Mouse (Mus musculus) kidney, embryonic 16.5 days (tissue): ENCODE results near the gene Fbxo42. TPM values are rescaled to one million over a fixed set of nuclear protein-coding genes. Genes with fewer than 3 reads are reported as not detected.
"Not testable (repeated sequence)": the region's sequence is repeated elsewhere in the genome, so short reads cannot be mapped to it uniquely, and the experiment has no call there.

Source experiments
- ATAC-seq: fragments of 200-750 bp; cut with Nextera tagmentation; 2 replicates; pipeline ENCODE4 v1.8.0; 2017; ENCODE audit warnings: moderate TSS enrichment; ENCODE audit not compliant: low FRiP score, low TSS enrichment
- H3K27ac ChIP-seq: fragments of 300-500 bp; sonication (generic); 2 replicates; pipeline ENCODE4 v1.5.1; 2014; ENCODE audit warnings: low read length
- H3K27me3 ChIP-seq: fragments of 300-500 bp; sonication (generic); 2 replicates; pipeline ENCODE4 v1.6.1; 2014; ENCODE audit warnings: low read length, control low read depth, mixed read lengths; ENCODE audit not compliant: insufficient read depth
- H3K36me3 ChIP-seq: fragments of 300-500 bp; sonication (generic); 2 replicates; pipeline ENCODE4 v1.6.1; 2014; ENCODE audit warnings: low read length, control low read depth, mixed read lengths; ENCODE audit not compliant: insufficient read depth
- H3K4me1 ChIP-seq: fragments of 300-500 bp; sonication (generic); 2 replicates; pipeline ENCODE4 v1.6.1; 2014; ENCODE audit warnings: low read length, control low read depth, mixed read lengths; ENCODE audit not compliant: insufficient read depth
- H3K4me2 ChIP-seq: fragments of 300-500 bp; sonication (generic); replicated peaks from 2 replicates; pipeline ENCODE4 v1.6.1; 2014; ENCODE audit warnings: low read depth, low read length
- H3K4me3 ChIP-seq: fragments of 300-500 bp; sonication (generic); 2 replicates; pipeline ENCODE4 v1.5.1; 2014; ENCODE audit warnings: mild to moderate bottlenecking, low read length
- H3K9ac ChIP-seq: fragments of 300-500 bp; sonication (generic); replicated peaks from 2 replicates; pipeline ENCODE4 v1.6.1; 2014; ENCODE audit warnings: low read length
- H3K9me3 ChIP-seq: fragments of 300-500 bp; sonication (generic); 2 replicates; pipeline ENCODE4 v1.6.1; 2016; ENCODE audit warnings: low read length, control low read depth
- WGBS: fragments of 180-500 bp; shearing (Covaris S2); extraction: QIAGEN DNeasy Blood & Tissue Kit; methylation state at CpG from one replicate; pipeline ENCODE4 v1.1.7; 2014; 5-methylcytosine and 5-hydroxymethylcytosine counted together
- polyA plus RNA-seq: library from polyadenylated mRNA; unstranded; fragments of >200 nt; fragmentation: Nextera tagmentation; extraction: Ambion mirVana; gene quantifications from 2 replicates; pipeline ENCODE4 v1.2.1, GENCODE M21; 2015

Fbxo42 gene
- polyA plus RNA-seq, 1 experiment from 2014 or later = 21.1 TPM

GRCm38 (mm10) chr4:141145124-141145523 is 2.6 kb upstream of the Fbxo42 start:
- H3K27me3 ChIP-seq, H3K36me3 ChIP-seq, ATAC-seq, H3K4me3 ChIP-seq, H3K9me3 ChIP-seq, H3K4me2 ChIP-seq, H3K27ac ChIP-seq, H3K9ac ChIP-seq: not testable (repeated sequence)
- WGBS = 96% methylated on average over 10 of the region's 16 CpGs
- peaks cover 23% of the 10 kb centered on the region for H3K4me1 ChIP-seq

GRCm38 (mm10) chr4:141146491-141147033 is 1.2 kb upstream of the Fbxo42 start:
- no peaks in the 10 kb centered on the region for H3K27me3 ChIP-seq
- no peak overlapping the region; the same call in 1 of the 2 replicates for H3K4me3 ChIP-seq
- WGBS = 97% methylated on average over 6 of the region's 6 CpGs
- H3K27ac ChIP-seq = no peak overlapping the region; the same call in 1 of the 2 replicates
- peak overlapping the region; percentile 96; the same call in 1 of the 2 replicates for H3K9ac ChIP-seq
- ATAC-seq = no peak
- no peaks in the 10 kb centered on the region for H3K9me3 ChIP-seq
- H3K36me3 ChIP-seq = no peaks in the 10 kb centered on the region
- H3K4me2 ChIP-seq = peak overlapping the region; percentile 80
- H3K4me1 ChIP-seq = peaks cover 23% of the 10 kb centered on the region

GRCm38 (mm10) chr4:141148009-141148801 is 492 bp downstream of the Fbxo42 start:
- Histone ChIP-seq H3K9me3 (no peaks in the 10 kb centered on the region), H3K9ac (peak overlapping the region; percentile 96), H3K36me3 (no peaks in the 10 kb centered on the region), H3K27ac (peak overlapping the region; percentile 96), H3K4me3 (peak overlapping the region; percentile 98), H3K4me2 (peak overlapping the region; percentile 80), H3K27me3 (no peaks in the 10 kb centered on the region), H3K4me1 (peaks cover 20% of the 10 kb centered on the region; the same call in 1 of the 2 replicates)
- peak; percentile 85 for ATAC-seq
- WGBS = under 1% methylated on average over 61 of the region's 66 CpGs

GRCm38 (mm10) chr4:141149116-141149515 is 1.4 kb downstream of the Fbxo42 start:
- Histone ChIP-seq H3K4me2 (peak overlapping the region; percentile 80), H3K9ac (peak overlapping the region; percentile 96), H3K4me3 (peak overlapping the region; percentile 98), H3K27me3 (no peaks in the 10 kb centered on the region), H3K4me1 (peaks cover 20% of the 10 kb centered on the region; the same call in 1 of the 2 replicates), H3K36me3 (no peaks in the 10 kb centered on the region), H3K27ac (no peak overlapping the region), H3K9me3 (no peaks in the 10 kb centered on the region)
- no peak for ATAC-seq
- 30% methylated on average over 7 of the region's 7 CpGs for WGBS

- Histone ChIP-seq H3K4me2 (no peak overlapping the region), H3K27ac (no peak overlapping the region), H3K4me3 (no peak overlapping the region), H3K9ac (no peak overlapping the region), H3K36me3 (no peaks in the 10 kb centered on the region), H3K4me1 (peaks cover 6% of the 10 kb centered on the region), H3K27me3 (no peaks in the 10 kb centered on the region), H3K9me3 (no peaks in the 10 kb centered on the region)
- no peak for ATAC-seq
- WGBS = 69% methylated on average over 4 of the region's 4 CpGs
Observed at GRCm38 (mm10) chr4:141157485-141157884, 9.8 kb downstream of the Fbxo42 start.

GRCm38 (mm10) chr4:141158609-141159008 is 10.9 kb downstream of the Fbxo42 start:
- Histone ChIP-seq H3K9me3 (no peaks in the 10 kb centered on the region), H3K4me2 (no peak overlapping the region), H3K4me3 (no peak overlapping the region), H3K4me1 (peaks cover 6% of the 10 kb centered on the region), H3K9ac (no peak overlapping the region), H3K27ac (0 out of 2 replicates have a peak overlapping the region, but pooled peaks have one; percentile 2), H3K27me3 (no peaks in the 10 kb centered on the region), H3K36me3 (no peaks in the 10 kb centered on the region)
- ATAC-seq = no peak
- 83% methylated on average over 2 of the region's 2 CpGs for WGBS

GRCm38 (mm10) chr4:141159093-141159492 is 11.4 kb downstream of the Fbxo42 start:
- Histone ChIP-seq H3K27ac (0 out of 2 replicates have a peak overlapping the region, but pooled peaks have one; percentile 2), H3K4me3 (no peak overlapping the region), H3K9me3 (no peaks in the 10 kb centered on the region), H3K9ac (no peak overlapping the region), H3K27me3 (no peaks in the 10 kb centered on the region), H3K36me3 (no peaks in the 10 kb centered on the region), H3K4me2 (no peak overlapping the region), H3K4me1 (peaks cover 6% of the 10 kb centered on the region)
- 52% methylated on average over 11 of the region's 11 CpGs for WGBS
- no peak for ATAC-seq

GRCm38 (mm10) chr4:141159666-141160065 is 12.0 kb downstream of the Fbxo42 start:
- WGBS = 42% methylated on average over 5 of the region's 5 CpGs
- no peak overlapping the region for H3K4me3 ChIP-seq
- H3K36me3 ChIP-seq = no peaks in the 10 kb centered on the region
- no peaks in the 10 kb centered on the region for H3K27me3 ChIP-seq
- no peak overlapping the region for H3K9ac ChIP-seq
- H3K27ac ChIP-seq = 0 out of 2 replicates have a peak overlapping the region, but pooled peaks have one; percentile 47
- no peak for ATAC-seq
- H3K4me2 ChIP-seq = no peak overlapping the region
- H3K4me1 ChIP-seq = peaks cover 6% of the 10 kb centered on the region
- H3K9me3 ChIP-seq = 0 out of 2 replicates have a peak, but pooled peaks cover under 1% of the 10 kb centered on the region

GRCm38 (mm10) chr4:141160193-141160592 is 12.5 kb downstream of the Fbxo42 start:
- peaks cover 6% of the 10 kb centered on the region for H3K4me1 ChIP-seq
- no peak for ATAC-seq
- no peak overlapping the region for H3K27ac ChIP-seq
- no peaks in the 10 kb centered on the region for H3K36me3 ChIP-seq
- H3K27me3 ChIP-seq = no peaks in the 10 kb centered on the region
- H3K4me2 ChIP-seq = no peak overlapping the region
- 0 out of 2 replicates have a peak, but pooled peaks cover 3% of the 10 kb centered on the region for H3K9me3 ChIP-seq
- no peak overlapping the region for H3K9ac ChIP-seq
- WGBS = 76% methylated on average over 4 of the region's 4 CpGs
- no peak overlapping the region for H3K4me3 ChIP-seq
